Mouse (Mus musculus) gastrocnemius, postnatal 4 days (tissue): ENCODE measurements around the gene Sh3glb2. TPM values are rescaled to one million over a fixed set of nuclear protein-coding genes. Genes with fewer than 3 reads are reported as not detected.

Source experiments
- DNase-seq, 2 experiments: peaks; one replicate each; pipeline ENCODE4 v3.0.0; 2021 to 2022; ENCODE audit warnings: low spot score in 2 of 2, mixed read lengths in 2 of 2
- microRNA-seq: library from miRNA; unstranded; fragments of <30 nt; microRNA quantifications from one replicate; pipeline ENCODE4 v1.2.0, GENCODE M21; 2021
- total RNA-seq, 2 experiments: library from RNA; stranded (reverse); gene quantifications; 2 replicates each; pipeline ENCODE4 v1.2.3; 2021

Gene Sh3glb2
- total RNA-seq, 2 experiments from 2014 or later: 53.6 to 63.6 TPM

- DNase-seq: no peak
Observed at GRCm38 (mm10) chr2:30343601-30344137, 15.5 kb downstream of the Sh3glb2 start.

- DNase-seq: no peak
Observed at GRCm38 (mm10) chr2:30342544-30342943, 16.6 kb downstream of the Sh3glb2 start.

- no peak for DNase-seq
Observed at GRCm38 (mm10) chr2:30342061-30342460, 17.1 kb downstream of the Sh3glb2 start.

- DNase-seq: no peak
Observed at GRCm38 (mm10) chr2:30337179-30337578, 22.0 kb downstream of the Sh3glb2 start.

- DNase-seq: no peak
Observed at GRCm38 (mm10) chr2:30336174-30336915, 22.8 kb downstream of the Sh3glb2 start.

- no peak for DNase-seq
Observed at GRCm38 (mm10) chr2:30335324-30335723, 23.8 kb downstream of the Sh3glb2 start.

GRCm38 (mm10) chr2:30328791-30329190 is 30.3 kb downstream of the Sh3glb2 start:
- DNase-seq: no peak

GRCm38 (mm10) chr2:30327276-30327675 is 31.9 kb downstream of the Sh3glb2 start:
- no peak for DNase-seq

- no peak for DNase-seq
Observed at GRCm38 (mm10) chr2:30325296-30325695, 33.8 kb downstream of the Sh3glb2 start.

- DNase-seq: no peak
Observed at GRCm38 (mm10) chr2:30323111-30323510, 36.0 kb downstream of the Sh3glb2 start.

GRCm38 (mm10) chr2:30319260-30319659 is 39.9 kb downstream of the Sh3glb2 start:
- no peak for DNase-seq

- DNase-seq: no peak
Observed at GRCm38 (mm10) chr2:30316955-30317354, 42.2 kb downstream of the Sh3glb2 start.

- DNase-seq: no peak
Observed at GRCm38 (mm10) chr2:30316136-30316535, 43.0 kb downstream of the Sh3glb2 start.

GRCm38 (mm10) chr2:30311481-30311880 is 47.7 kb downstream of the Sh3glb2 start:
- no peak for DNase-seq

- DNase-seq: no peak
Observed at GRCm38 (mm10) chr2:30309351-30309750, 49.8 kb downstream of the Sh3glb2 start.

GRCm38 (mm10) chr2:30306087-30306486 is 53.0 kb downstream of the Sh3glb2 start:
- no peak for DNase-seq

GRCm38 (mm10) chr2:30299966-30300365 is 59.2 kb downstream of the Sh3glb2 start:
- no peak for DNase-seq

GRCm38 (mm10) chr2:30299525-30299924 is 59.6 kb downstream of the Sh3glb2 start:
- no peak for DNase-seq

Small RNAs within 50 kb of the gene (microRNA-seq; reads per million reads assigned to microRNA genes)
- not detected for gene Gm47292

Other genes starting within 250 kb of the Sh3glb2 start
- 10 to 100 TPM; 24.6 to 27.1 TPM for gene Zer1, start 234.8 kb downstream of the Sh3glb2 start, total RNA-seq
- gene Tbc1d13, start 225.6 kb downstream of the Sh3glb2 start, total RNA-seq: 10 to 100 TPM; 24.7 to 26.2 TPM
- 10 to 100 TPM; 26.3 to 27.6 TPM for gene Endog, start 187.8 kb downstream of the Sh3glb2 start, total RNA-seq
- gene Spout1, start 180.9 kb downstream of the Sh3glb2 start, total RNA-seq: 10 to 100 TPM; 11.9 to 13.6 TPM
- gene Kyat1, start 153.5 kb downstream of the Sh3glb2 start, total RNA-seq: 10 to 100 TPM; 11.9 to 12.7 TPM
- 10 to 100 TPM; 26.6 to 26.7 TPM for gene Lrrc8a, start 121.6 kb downstream of the Sh3glb2 start, total RNA-seq
- gene Gm28035, start 118.8 kb downstream of the Sh3glb2 start, total RNA-seq: 1 to 10 TPM; 1.0 to 1.3 TPM
- 10 to 100 TPM; 16.7 to 19.3 TPM for gene Phyhd1, start 93.1 kb downstream of the Sh3glb2 start, total RNA-seq
- not detected for gene Gm28038, start 78.3 kb downstream of the Sh3glb2 start, total RNA-seq
- gene Dolk, start 73.0 kb downstream of the Sh3glb2 start, total RNA-seq: 10 to 100 TPM; 21.3 to 21.5 TPM
- 10 to 100 TPM; 32.7 to 34.2 TPM for gene Nup188, start 72.9 kb downstream of the Sh3glb2 start, total RNA-seq
- gene Miga2, start 4.9 kb upstream of the Sh3glb2 start, total RNA-seq: 10 to 100 TPM; 33.2 to 37.5 TPM
- gene Dolpp1, start 32.9 kb upstream of the Sh3glb2 start, total RNA-seq: 10 to 100 TPM; 18.3 to 21.1 TPM
- gene Crat, start 56.5 kb upstream of the Sh3glb2 start, total RNA-seq: 100 to 1,000 TPM; 229 to 241 TPM
- 100 to 1,000 TPM; 122 to 132 TPM for gene Ptpa, start 56.7 kb upstream of the Sh3glb2 start, total RNA-seq
- 1 to 10 TPM; 8.2 to 8.9 TPM for gene Ier5l, start 114.9 kb upstream of the Sh3glb2 start, total RNA-seq
- gene Cstad, start 235.7 kb upstream of the Sh3glb2 start, total RNA-seq: 1 to 10 TPM; 4.5 to 4.6 TPM